Mouse (Mus musculus) erythroblast, embryonic 14.5 days (primary cell): ENCODE measurements around the gene Usp20.

Experiments used
- GATA1 ChIP-seq: IDR thresholded peaks from 2 replicates; pipeline ENCODE4 v1.6.1; 2012; ENCODE audit warnings: low read length, inconsistent platforms, mixed read lengths
- TAL1 ChIP-seq: IDR thresholded peaks from 3 replicates; pipeline ENCODE4 v1.6.1; 2012; ENCODE audit warnings: low read length, inconsistent platforms, mixed read lengths

DNA sequence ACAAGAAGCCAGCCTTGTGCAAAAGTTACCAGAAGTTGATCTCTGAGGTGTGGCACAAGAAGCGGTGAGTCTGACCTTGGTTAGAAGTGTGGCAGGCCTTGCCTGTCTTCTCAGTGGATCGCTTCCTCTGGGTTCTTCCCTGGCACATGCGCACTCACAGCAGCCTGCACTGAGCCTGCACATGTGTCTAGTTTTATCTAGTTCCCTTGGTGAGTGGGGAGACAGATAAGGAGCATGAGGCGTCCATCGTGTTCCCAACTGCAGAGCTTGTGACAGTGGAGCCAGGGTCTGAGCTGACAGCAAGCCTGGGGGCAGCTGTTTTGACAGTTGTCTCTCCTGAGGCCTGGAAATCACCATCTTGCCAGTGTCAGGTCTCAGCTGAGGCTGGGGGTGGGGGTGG is 24.4 kb downstream of the Usp20 start:
- TF ChIP-seq GATA1, result peak; percentile 98
- TF ChIP-seq TAL1, result peak; percentile 57
